Mouse (Mus musculus) embryo, embryonic 11 days (tissue): Measurements from ENCODE around the gene Gm28036.

Experiments
- DNase-seq: peaks from one replicate; pipeline ENCODE4 v3.0.0-alpha.2; 2015

The Gm28036 gene

GRCm38 (mm10) chr2:156080391-156080790 is 46.5 kb downstream of the Gm28036 start:
- DNase-seq, result no peak

- DNase-seq, result no peak
Measured at GRCm38 (mm10) chr2:156079674-156080073, 47.2 kb downstream of the Gm28036 start.

- no peak for DNase-seq
Measured at GRCm38 (mm10) chr2:156079183-156079560, 47.7 kb downstream of the Gm28036 start.

DNA sequence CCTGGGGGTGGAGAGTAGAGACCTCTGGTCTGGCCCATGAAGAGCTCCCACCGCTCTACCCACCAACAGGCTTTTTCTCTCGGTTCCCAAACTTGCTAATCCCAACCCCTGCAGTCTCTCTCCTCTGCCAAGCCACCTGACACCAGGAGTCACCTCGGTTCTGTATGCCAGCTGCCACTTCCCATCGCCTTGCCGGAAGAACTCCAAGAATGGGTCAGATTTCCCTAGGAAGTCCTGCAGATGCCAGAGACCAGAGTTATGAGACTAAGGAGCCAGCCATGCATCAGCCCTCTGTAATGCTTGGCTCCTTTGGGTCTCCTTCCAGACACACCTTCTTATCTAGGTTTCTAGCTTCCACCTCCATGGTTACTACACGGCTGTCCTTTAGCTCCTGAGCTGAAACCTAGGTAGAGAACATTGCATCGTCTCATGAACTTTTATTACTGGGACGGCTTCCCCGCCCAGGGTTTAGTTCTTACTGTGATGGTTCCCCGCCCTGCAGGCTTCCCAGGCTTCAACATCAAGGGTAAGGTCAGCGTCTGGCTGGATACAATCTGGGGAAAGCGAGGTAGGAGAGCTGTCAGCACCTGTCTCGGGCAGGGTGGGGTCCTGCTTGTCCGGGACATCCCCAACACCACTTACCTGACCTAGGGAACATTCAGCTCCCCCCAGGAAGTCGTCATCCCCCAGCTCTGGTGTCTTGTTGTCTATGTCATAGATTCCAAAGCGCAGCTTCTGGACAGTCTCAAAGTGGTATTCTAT is 48.3 kb downstream of the Gm28036 start:
- no peak for DNase-seq

DNA sequence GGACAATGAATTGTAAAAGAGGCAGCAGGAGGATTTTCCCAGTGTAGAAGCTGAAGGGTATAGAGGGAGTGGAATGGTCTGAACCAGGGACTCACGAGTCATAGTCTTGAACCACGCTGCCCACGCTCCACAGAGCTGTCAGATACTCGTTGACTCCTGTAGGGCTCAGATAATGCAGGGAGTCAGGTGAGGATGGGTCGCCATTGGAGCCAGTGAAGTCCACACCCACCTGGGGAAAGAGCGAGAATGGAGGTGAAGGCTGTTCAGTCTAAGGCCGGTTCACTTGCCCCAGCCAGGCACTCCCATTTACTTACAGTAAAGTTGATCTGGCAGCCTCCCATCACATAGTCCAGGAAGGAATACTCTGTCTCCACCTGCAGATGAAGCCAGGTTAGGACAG is 49.4 kb downstream of the Gm28036 start:
- DNase-seq, result no peak

- no peak for DNase-seq
Measured at GRCm38 (mm10) chr2:156073725-156074124, 53.2 kb downstream of the Gm28036 start.

DNA sequence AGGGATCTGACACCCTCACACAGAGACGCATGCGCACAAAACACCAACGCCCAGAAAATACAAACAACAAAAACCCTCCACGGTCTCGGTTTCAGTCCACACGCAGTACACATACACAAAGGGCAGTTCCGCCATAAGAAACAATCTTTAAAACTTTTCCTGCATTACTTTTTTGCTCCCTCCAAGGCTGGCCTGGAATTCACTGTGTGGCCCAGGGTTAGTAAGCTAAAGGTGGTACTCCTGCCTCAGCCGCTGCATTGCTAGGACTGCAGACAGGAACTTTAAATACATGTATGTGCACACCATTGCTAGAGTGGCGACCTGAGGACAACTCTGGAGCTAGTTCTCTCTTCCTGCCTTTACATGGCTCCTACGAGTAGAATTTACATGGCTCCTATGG is 55.7 kb downstream of the Gm28036 start:
- DNase-seq, result no peak

DNA sequence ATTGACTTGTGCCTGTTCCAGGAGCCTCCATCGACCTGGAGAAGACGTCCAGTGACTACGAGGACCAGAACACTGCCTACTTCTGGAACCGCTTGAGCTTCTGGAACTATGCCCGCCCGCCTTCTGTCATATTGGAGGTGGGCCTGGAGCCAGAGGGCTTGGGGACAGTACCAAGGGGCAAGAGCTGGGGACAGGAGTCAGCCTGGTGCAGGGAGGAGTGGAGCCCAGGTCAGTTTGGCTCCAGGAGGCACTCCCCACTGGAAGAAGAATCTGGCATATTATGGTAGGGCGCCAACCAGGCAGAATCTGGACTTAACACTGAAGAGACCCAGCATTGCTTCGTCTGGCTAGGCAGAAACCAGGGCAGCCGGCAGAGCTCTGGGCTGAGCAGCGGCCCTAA is 59.0 kb downstream of the Gm28036 start:
- DNase-seq, result no peak

DNA sequence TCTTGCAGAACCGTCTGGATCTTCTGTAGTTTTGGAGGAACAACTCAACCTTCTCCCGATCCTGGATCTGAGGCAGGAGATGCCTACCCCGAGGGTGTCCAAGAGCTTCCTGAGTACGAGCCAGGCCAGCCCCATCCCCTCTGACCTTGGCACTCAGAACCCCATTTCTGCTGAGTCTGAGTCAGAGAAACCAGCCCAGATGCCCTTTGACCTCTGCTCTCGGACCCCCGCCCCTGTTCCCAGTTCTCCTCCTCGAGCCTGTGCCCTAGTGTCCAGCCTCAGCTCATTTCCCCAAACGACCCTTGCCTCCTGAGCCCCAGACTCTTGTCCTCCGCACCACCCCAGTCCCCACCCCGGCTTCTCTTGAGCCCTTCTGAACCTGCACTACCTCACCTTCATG is 60.8 kb downstream of the Gm28036 start:
- no peak for DNase-seq

DNA sequence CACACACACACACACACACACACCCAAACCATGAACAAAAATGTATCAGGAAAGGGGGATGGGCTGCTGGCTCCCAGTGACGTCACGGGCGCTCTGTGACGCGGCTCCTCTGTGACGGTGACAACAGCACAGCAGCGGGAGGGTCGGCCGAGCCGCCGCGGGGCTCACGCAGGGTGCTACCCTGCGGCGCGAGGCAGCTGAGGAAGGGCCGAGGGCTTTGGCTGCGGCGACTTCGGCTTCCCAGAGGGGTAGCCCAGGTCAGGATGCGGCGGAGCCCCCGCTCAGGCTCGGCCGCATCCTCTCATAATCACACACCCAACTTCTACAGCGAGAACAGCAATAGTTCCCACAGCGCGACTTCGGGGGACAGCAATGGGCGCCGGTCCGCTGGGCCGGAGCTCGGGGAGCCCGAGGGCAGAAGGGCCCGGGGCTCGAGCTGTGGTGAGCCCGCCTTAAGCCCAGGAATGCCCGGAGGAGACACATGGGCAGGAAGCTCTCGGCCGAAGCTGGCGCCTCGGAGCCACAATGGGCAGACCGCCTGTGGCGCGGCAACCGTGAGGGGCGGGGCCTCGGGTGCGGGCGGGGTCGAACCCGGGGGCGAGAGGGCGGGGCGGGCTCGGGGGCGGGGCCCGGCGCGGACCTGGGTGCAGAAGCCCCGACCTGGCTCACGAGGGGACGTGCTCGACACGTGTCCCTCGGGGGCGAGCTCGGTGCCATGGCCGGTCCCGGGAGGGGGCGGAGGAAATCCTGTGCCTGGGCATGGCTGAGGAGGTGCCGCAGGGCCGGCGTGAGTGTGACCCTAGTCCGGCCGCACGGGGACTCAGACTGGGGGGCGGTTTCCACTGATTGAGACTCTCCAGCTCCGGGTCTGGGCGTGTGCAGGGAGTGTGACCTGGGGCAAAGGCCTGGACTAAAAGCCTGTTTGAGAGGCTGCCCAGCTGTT is 61.5 kb downstream of the Gm28036 start, which contains the start of gene Spag4:
TSS of gene Spag4 (plus strand) at position 77 of the 943 bp plus-strand sequence.
- peak; percentile 88 for DNase-seq

DNA sequence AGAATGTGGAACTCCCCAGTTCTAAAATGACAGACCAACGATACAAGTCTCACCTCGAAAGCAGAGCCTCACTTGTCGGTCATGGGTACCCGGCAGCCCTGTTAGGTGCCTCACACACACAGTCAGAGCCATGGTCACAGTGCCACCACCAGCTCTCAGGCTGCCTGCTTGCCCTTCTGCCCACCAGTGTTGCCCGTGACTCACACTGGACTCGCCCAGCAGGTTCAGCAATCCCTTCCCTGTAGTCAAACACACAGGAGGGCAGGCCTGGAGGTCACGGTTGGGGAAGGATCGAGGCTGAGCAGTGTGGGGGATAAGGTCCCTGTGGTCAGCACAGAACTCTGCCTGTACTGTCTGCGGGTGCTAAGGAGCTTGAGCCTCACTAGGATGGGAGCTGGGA is 74.1 kb downstream of the Gm28036 start, which contains the start of gene Fer1l4:
TSS of gene Fer1l4 (minus strand) at position 132 of the 400 bp plus-strand sequence.
- no peak for DNase-seq

DNA sequence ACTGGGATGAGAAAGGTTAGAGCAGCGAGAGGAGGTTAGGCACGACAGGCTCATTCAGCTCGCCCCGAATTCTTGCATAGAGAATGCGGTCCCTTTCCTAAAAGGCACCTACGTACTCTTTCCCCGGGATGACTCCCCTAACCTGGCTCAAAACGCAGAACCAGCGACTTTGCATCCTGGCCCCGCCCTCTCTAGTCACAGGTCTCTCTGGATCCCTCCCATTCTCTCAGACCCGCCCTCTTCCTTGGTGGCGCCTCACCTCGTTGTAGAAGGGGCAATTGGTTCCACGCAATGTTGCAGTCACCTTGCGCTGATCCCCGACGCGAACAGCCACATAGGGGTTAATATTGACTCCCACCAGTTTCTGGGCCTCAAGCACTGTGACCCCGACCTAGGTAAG is 79.0 kb downstream of the Gm28036 start:
- DNase-seq, result peak; percentile 34

DNA sequence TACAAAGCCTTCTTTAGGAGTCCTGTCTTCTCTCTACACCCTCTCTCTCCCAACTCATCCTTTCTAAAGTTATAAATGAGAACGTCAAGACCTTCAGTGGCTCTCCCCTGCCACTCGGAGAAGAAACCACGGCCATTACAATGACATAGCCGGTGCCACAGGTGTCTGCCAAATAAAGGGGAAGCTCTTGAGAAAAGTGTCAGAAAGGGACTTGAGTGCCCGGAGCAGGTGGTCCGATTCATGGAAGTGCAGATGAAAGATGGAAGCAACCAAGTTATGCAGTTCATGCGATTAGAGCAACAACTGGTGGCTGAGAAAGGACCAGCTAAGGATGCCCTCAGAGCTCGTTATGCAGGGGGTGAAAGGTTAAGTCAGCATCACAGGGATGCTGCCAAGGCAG is 84.0 kb downstream of the Gm28036 start:
- DNase-seq, result no peak

DNA sequence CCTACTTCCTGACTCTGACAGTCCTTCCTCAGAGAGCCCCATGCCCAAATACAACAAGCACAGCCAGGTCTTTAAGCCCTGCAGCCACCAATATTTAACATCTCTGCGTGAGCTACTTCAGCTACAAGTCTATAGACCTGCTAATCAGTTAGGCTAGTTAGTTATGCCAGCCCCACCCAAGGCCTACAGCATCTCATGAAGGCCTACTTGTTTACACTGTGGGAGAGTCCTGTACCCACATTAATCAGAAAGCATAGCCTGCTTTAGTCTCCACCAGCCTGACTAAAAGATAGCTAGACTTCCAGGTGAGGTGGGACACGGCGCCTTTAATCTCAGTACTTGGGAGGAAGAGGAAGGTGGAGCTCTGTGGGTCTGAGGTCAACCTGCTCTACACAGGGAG is 87.5 kb downstream of the Gm28036 start:
- DNase-seq, result no peak

DNA sequence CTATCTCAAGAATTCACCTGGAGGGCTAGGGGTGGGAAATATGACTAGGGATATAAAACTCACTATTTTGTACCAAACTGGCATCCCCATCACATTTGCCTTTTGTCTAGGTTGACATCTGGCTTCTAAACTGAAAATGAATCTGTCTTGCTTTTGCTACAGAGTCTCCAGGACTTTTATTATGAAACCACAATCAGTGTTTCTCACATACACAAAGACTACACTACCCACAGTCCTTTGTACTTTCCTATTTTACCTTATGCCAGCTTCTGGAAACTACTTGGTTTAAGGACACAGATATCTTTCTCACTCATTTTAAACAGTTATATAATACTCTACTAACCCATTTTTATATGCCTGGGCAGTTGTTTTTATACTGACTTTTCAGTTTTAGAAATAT is 101.4 kb downstream of the Gm28036 start:
- no peak for DNase-seq
